In genomic region chr4:133297801-133298238, GRCm38 (mm10) we compare ENCODE assay signal across 8 mouse cellular contexts. TPM values are rescaled to one million over a fixed set of nuclear protein-coding genes. Genes with fewer than 3 reads are reported as not detected.
DNase-seq lines count a peak whose midpoint lies in the region; ATAC-seq lines count a peak whose summit lies in the region.

No protein-coding gene starts in this region.

- H3K4me3 ChIP-seq in embryonic facial prominence, embryonic 15.5 days (replicated peaks), result no peak overlapping the region
- H3K4me3 ChIP-seq in limb, embryonic 15.5 days, result no peak overlapping the region

- no peaks in the 10 kb centered on the region for H3K9me3 ChIP-seq in embryonic facial prominence, embryonic 15.5 days (replicated peaks)
- H3K9me3 ChIP-seq in limb, embryonic 15.5 days, result no peaks in the 10 kb centered on the region

- peak; percentile 75 for ATAC-seq in embryonic facial prominence, embryonic 15.5 days (ENCODE audit: insufficient number of reproducible peaks, low FRiP score, low TSS enrichment, low read depth)
- ATAC-seq in limb, embryonic 15.5 days (ENCODE audit: insufficient number of reproducible peaks, low FRiP score, low TSS enrichment, low read depth), result peak; percentile 68; the same call in 1 of the 2 replicates
- ATAC-seq in monocyte, adult 5-6 weeks (replicated peaks; ENCODE audit: insufficient number of reproducible peaks, low FRiP score, low TSS enrichment, poor library complexity, severe bottlenecking), result peak; percentile 58; the same call in 1 of the 2 replicates

- WGBS in embryonic facial prominence, embryonic 15.5 days, result 5% methylated on average over 5 of the region's 5 CpGs
- WGBS in limb, embryonic 15.5 days, result 0% methylated on average over 5 of the region's 5 CpGs

- H3K4me2 ChIP-seq in embryonic facial prominence, embryonic 15.5 days (replicated peaks), result no peak overlapping the region
- H3K4me2 ChIP-seq in limb, embryonic 15.5 days, result no peak overlapping the region

- DNase-seq in A20 (ENCODE audit: low read depth, low spot score), result peak; percentile 58
- DNase-seq in adrenal gland, postnatal 4 days (ENCODE audit: low spot score in 2 of 2), result peak; percentile 48 to 60
- peak; percentile 59 to 74 for DNase-seq in heart, adult 9 months (ENCODE audit: low spot score in 2 of 2)
- peak; percentile 72 for DNase-seq in kidney, adult 9 months
- DNase-seq in spleen, postnatal 36 days (ENCODE audit: low spot score in 2 of 2), result peak; percentile 60 to 69

- peak overlapping the region; percentile 52 for H3K27ac ChIP-seq in embryonic facial prominence, embryonic 15.5 days (replicated peaks)
- H3K27ac ChIP-seq in limb, embryonic 15.5 days, result peak overlapping the region; percentile 22; the same call in 1 of the 2 replicates

- peaks cover 60% of the 10 kb centered on the region for H3K36me3 ChIP-seq in embryonic facial prominence, embryonic 15.5 days
- H3K36me3 ChIP-seq in limb, embryonic 15.5 days, result peaks cover 76% of the 10 kb centered on the region

- no peak overlapping the region for H3K9ac ChIP-seq in embryonic facial prominence, embryonic 15.5 days
- H3K9ac ChIP-seq in limb, embryonic 15.5 days, result 0 out of 2 replicates have a peak overlapping the region, but pooled peaks have one; percentile 8

- peaks cover 43% of the 10 kb centered on the region for H3K4me1 ChIP-seq in embryonic facial prominence, embryonic 15.5 days
- peaks cover 26% of the 10 kb centered on the region for H3K4me1 ChIP-seq in limb, embryonic 15.5 days

- H3K27me3 ChIP-seq in embryonic facial prominence, embryonic 15.5 days, result no peaks in the 10 kb centered on the region
- H3K27me3 ChIP-seq in limb, embryonic 15.5 days, result no peaks in the 10 kb centered on the region

RNA-seq across cellular contexts. Expression of gene Tmem222, which starts 20.2 kb away (rescaled TPM):
- total RNA-seq in adrenal gland, postnatal 4 days (2021), result 10 to 100 TPM; 65.5 to 78.0 TPM
- 79.1 and 87.8 TPM in 2 replicates for polyA plus RNA-seq in embryonic facial prominence, embryonic 15.5 days (2015; fragmentation: Nextera tagmentation; extraction: Ambion mirVana)
- 81.6 and 82.7 TPM in 2 replicates for polyA plus RNA-seq in limb, embryonic 15.5 days (2015; fragmentation: Nextera tagmentation; extraction: Ambion mirVana)
- total RNA-seq in monocyte, adult 5-6 weeks (2017), result 13.8 to 25.7 TPM (median 19.1 TPM) in 3 replicates

RNA-seq across cellular contexts. Expression of gene Sytl1, which starts 34.9 kb away (rescaled TPM):
- total RNA-seq in adrenal gland, postnatal 4 days (2021), result 1 to 10 TPM; 1.5 to 2.4 TPM
- 39.7 and 40.2 TPM in 2 replicates for polyA plus RNA-seq in embryonic facial prominence, embryonic 15.5 days (2015; fragmentation: Nextera tagmentation; extraction: Ambion mirVana)
- 54.1 and 57.4 TPM in 2 replicates for polyA plus RNA-seq in limb, embryonic 15.5 days (2015; fragmentation: Nextera tagmentation; extraction: Ambion mirVana)
- total RNA-seq in monocyte, adult 5-6 weeks (2017), result 1.4 to 7.1 TPM (median 4.4 TPM) in 3 replicates

RNA-seq across cellular contexts. Expression of gene Wdtc1, which starts 55.5 kb away (rescaled TPM):
- total RNA-seq in adrenal gland, postnatal 4 days (2021), result 10 to 100 TPM; 36.3 to 39.9 TPM
- polyA plus RNA-seq in embryonic facial prominence, embryonic 15.5 days (2015; fragmentation: Nextera tagmentation; extraction: Ambion mirVana), result 17.0 and 17.2 TPM in 2 replicates
- polyA plus RNA-seq in limb, embryonic 15.5 days (2015; fragmentation: Nextera tagmentation; extraction: Ambion mirVana), result 13.9 TPM in 2 replicates
- total RNA-seq in monocyte, adult 5-6 weeks (2017), result 10.9 to 11.7 TPM (median 11.3 TPM) in 3 replicates

RNA-seq across cellular contexts. Expression of gene Map3k6, which starts 57.2 kb away (rescaled TPM):
- total RNA-seq in adrenal gland, postnatal 4 days (2021), result 10 to 100 TPM; 24.8 to 25.2 TPM
- 17.4 and 20.6 TPM in 2 replicates for polyA plus RNA-seq in embryonic facial prominence, embryonic 15.5 days (2015; fragmentation: Nextera tagmentation; extraction: Ambion mirVana)
- polyA plus RNA-seq in limb, embryonic 15.5 days (2015; fragmentation: Nextera tagmentation; extraction: Ambion mirVana), result 21.3 and 21.4 TPM in 2 replicates
- 0.87 to 12.3 TPM (median 3.8 TPM) in 3 replicates for total RNA-seq in monocyte, adult 5-6 weeks (2017)
